Mouse (Mus musculus): Measurements from ENCODE around the gene Gm10642.

- no peak for TF ChIP-seq CTCF (IDR thresholded peaks at IDR 0.05; ENCODE audit: low read depth, low read length)
- TF ChIP-seq EP300 (IDR thresholded peaks at IDR 0.05; ENCODE audit: insufficient read depth, low read depth, low read length) = no peak
Observed at GRCm38 (mm10) chr9:70691772-70692693, 36.0 kb downstream of the Gm10642 start.

Data from ES-Bruce4 (cell line).